In the genomic region with DNA sequence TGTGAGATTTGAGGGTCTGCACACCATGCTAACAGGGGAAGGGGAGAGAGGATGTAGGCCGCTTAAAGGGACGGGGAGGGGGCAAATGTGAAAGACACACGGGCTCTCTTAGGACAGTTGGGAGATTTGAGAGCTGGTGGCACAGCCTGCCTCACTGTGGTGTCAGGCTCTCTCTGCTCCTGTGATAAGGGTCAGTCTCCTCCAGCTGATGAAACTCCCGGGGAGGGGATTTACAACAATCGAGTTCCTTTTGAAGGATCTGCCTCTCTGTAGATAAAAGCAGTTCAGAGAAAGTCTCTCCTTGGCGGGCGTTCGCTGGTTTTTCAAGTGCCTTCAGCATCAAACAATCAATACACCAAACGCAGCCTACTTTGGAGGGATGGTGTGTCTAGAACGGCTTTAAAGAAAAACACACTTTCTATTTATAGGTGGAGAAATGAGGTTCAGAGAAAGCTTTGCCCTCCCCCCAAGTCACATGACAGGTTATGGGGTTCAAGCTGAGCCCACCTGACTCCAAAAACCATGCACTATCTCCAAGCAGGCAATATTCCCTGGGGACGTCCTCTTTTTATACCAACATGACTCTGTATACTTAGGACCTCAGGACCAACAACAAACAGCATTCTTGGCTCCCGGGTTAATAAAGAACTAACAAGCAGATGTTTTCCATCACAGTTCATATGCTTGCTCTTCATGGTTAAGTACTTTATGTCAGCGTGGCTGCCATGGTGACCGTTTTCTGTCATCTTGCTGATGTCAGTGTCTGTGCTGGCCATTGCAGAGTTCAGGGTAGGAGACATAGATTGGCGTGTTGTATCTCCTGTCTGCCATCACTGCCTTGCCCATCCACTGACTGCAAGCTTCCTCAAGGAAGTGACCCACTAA, we compare ENCODE assay signal across 10 mouse cellular contexts. TPM values are rescaled to one million over a fixed set of nuclear protein-coding genes. Genes with fewer than 3 reads are reported as not detected.
A peak's percentile ranks its signal among the peaks of the same experiment; 100 is the strongest.
DNase-seq lines count a peak whose midpoint lies in the region; ATAC-seq and TF ChIP-seq lines count a peak whose summit lies in the region.
"Had no signal": no experiment of that assay in that cellular context is flagged by ENCODE, and none has a peak within 500 bp of the region (broad histone marks: within the 10 kb centered on the region; RNA-seq: fewer than 3 reads in every experiment).

No protein-coding gene starts in this region.

- H3K9ac ChIP-seq in forebrain, postnatal 0 days = no peak overlapping the region
- H3K9ac ChIP-seq in liver, postnatal 0 days (replicated peaks) = no peak overlapping the region
- H3K9ac ChIP-seq in kidney, embryonic 15.5 days = no peak overlapping the region
- no peak overlapping the region for H3K9ac ChIP-seq in hindbrain, embryonic 12.5 days

- ATAC-seq in forebrain, postnatal 0 days = no peak
- no peak for ATAC-seq in liver, postnatal 0 days
- 0 out of 2 replicates have a peak, but pooled peaks have one; percentile 25 for ATAC-seq in kidney, embryonic 15.5 days (replicated peaks; ENCODE audit: low FRiP score)
- ATAC-seq in hindbrain, embryonic 12.5 days (ENCODE audit: low FRiP score) = no peak

- H3K4me3 ChIP-seq in forebrain, embryonic 10.5 days = no peak overlapping the region
- no peak overlapping the region for H3K4me3 ChIP-seq in forebrain, postnatal 0 days (ENCODE audit: low read depth, low read length)
- H3K4me3 ChIP-seq in liver, postnatal 0 days (ENCODE audit: low read depth, low read length) = no peak overlapping the region
- no peak overlapping the region for H3K4me3 ChIP-seq in kidney, embryonic 15.5 days (replicated peaks)
- no peak overlapping the region for H3K4me3 ChIP-seq in hindbrain, embryonic 12.5 days

- peak overlapping the region; percentile 4; the same call in 1 of the 2 replicates for H3K27ac ChIP-seq in forebrain, embryonic 10.5 days
- no peak overlapping the region for H3K27ac ChIP-seq in forebrain, postnatal 0 days (ENCODE audit: low read depth, low read length)
- H3K27ac ChIP-seq in liver, postnatal 0 days (ENCODE audit: low read depth) = no peak overlapping the region
- H3K27ac ChIP-seq in kidney, embryonic 15.5 days = no peak overlapping the region
- H3K27ac ChIP-seq in hindbrain, embryonic 12.5 days = no peak overlapping the region

- 52% methylated on average over 15 of the region's 15 CpGs for WGBS in forebrain, embryonic 10.5 days
- 49% methylated on average over 15 of the region's 15 CpGs for WGBS in forebrain, postnatal 0 days
- 38% methylated on average over 15 of the region's 15 CpGs for WGBS in liver, postnatal 0 days (ENCODE audit: insufficient replicate concordance)
- 32% methylated on average over 15 of the region's 15 CpGs for WGBS in kidney, embryonic 15.5 days
- WGBS in hindbrain, embryonic 12.5 days = 60% methylated on average over 15 of the region's 15 CpGs

- H3K4me2 ChIP-seq in forebrain, postnatal 0 days (ENCODE audit: low read depth) = no peak overlapping the region
- no peak overlapping the region for H3K4me2 ChIP-seq in liver, postnatal 0 days (ENCODE audit: low read depth, low read length)
- no peak overlapping the region for H3K4me2 ChIP-seq in kidney, embryonic 15.5 days
- no peak overlapping the region for H3K4me2 ChIP-seq in hindbrain, embryonic 12.5 days (replicated peaks)

- no peak for TF ChIP-seq EP300 in liver, postnatal 0 days (IDR thresholded peaks at IDR 0.05; ENCODE audit: low read depth)

- H3K9me3 ChIP-seq in forebrain, embryonic 10.5 days = no peaks in the 10 kb centered on the region
- H3K9me3 ChIP-seq in forebrain, postnatal 0 days (ENCODE audit: low read length) = no peaks in the 10 kb centered on the region
- H3K9me3 ChIP-seq in liver, postnatal 0 days (ENCODE audit: low read length) = no peaks in the 10 kb centered on the region
- H3K9me3 ChIP-seq in kidney, embryonic 15.5 days (replicated peaks) = no peaks in the 10 kb centered on the region
- H3K9me3 ChIP-seq in hindbrain, embryonic 12.5 days (replicated peaks) = no peaks in the 10 kb centered on the region

- H3K4me1 ChIP-seq in forebrain, embryonic 10.5 days = peaks cover 17% of the 10 kb centered on the region
- H3K4me1 ChIP-seq in forebrain, postnatal 0 days (ENCODE audit: insufficient read depth) = 0 out of 2 replicates have a peak, but pooled peaks cover 5% of the 10 kb centered on the region
- H3K4me1 ChIP-seq in liver, postnatal 0 days (ENCODE audit: insufficient read depth) = peaks cover under 1% of the 10 kb centered on the region
- H3K4me1 ChIP-seq in kidney, embryonic 15.5 days = peaks cover 20% of the 10 kb centered on the region
- peaks cover 3% of the 10 kb centered on the region for H3K4me1 ChIP-seq in hindbrain, embryonic 12.5 days

- H3K27me3 ChIP-seq in forebrain, embryonic 10.5 days (ENCODE audit: poor library complexity, severe bottlenecking) = no peaks in the 10 kb centered on the region
- H3K27me3 ChIP-seq in forebrain, postnatal 0 days (ENCODE audit: insufficient read depth, low read length) = no peaks in the 10 kb centered on the region
- H3K27me3 ChIP-seq in liver, postnatal 0 days (ENCODE audit: insufficient read depth, low read length) = no peaks in the 10 kb centered on the region
- H3K27me3 ChIP-seq in kidney, embryonic 15.5 days = 0 out of 2 replicates have a peak, but pooled peaks cover 3% of the 10 kb centered on the region
- peaks cover 5% of the 10 kb centered on the region; the same call in 1 of the 2 replicates for H3K27me3 ChIP-seq in hindbrain, embryonic 12.5 days

- no peak for TF ChIP-seq CTCF in forebrain, postnatal 0 days (IDR thresholded peaks at IDR 0.05; ENCODE audit: low read depth)
- TF ChIP-seq CTCF in liver, postnatal 0 days (IDR thresholded peaks at IDR 0.05; ENCODE audit: low read depth) = no peak

- no peak for DNase-seq in forebrain, embryonic 10.5 days (ENCODE audit: extremely low spot score, low spot score)
- no peak for DNase-seq in forebrain, postnatal 0 days
- DNase-seq in liver = peak; percentile 23
- DNase-seq in liver, postnatal 0 days = no peak
- DNase-seq in lung, postnatal 10 days = peak; percentile 58
- no peak for DNase-seq in spleen, postnatal 10 days (ENCODE audit: low spot score in 2 of 2)
- DNase-seq: gastrocnemius, postnatal 10 days had no signal

- H3K36me3 ChIP-seq in forebrain, embryonic 10.5 days (replicated peaks) = no peaks in the 10 kb centered on the region
- no peaks in the 10 kb centered on the region for H3K36me3 ChIP-seq in forebrain, postnatal 0 days (ENCODE audit: insufficient read depth)
- H3K36me3 ChIP-seq in liver, postnatal 0 days (replicated peaks; ENCODE audit: insufficient read depth, low read length) = no peaks in the 10 kb centered on the region
- H3K36me3 ChIP-seq in kidney, embryonic 15.5 days = no peaks in the 10 kb centered on the region
- no peaks in the 10 kb centered on the region for H3K36me3 ChIP-seq in hindbrain, embryonic 12.5 days

RNA-seq across cellular contexts. Expression of gene Lrguk, which starts 5.6 kb away (rescaled TPM):
- 1.2 TPM in 2 replicates for polyA plus RNA-seq in forebrain, embryonic 10.5 days (2016; fragmentation: Nextera tagmentation; extraction: Ambion mirVana)
- total RNA-seq in forebrain, postnatal 0 days (2014; rRNA removed) = 1.8 and 2.8 TPM in 2 replicates
- polyA plus RNA-seq in forebrain, postnatal 0 days (2015; fragmentation: Nextera tagmentation; extraction: Ambion mirVana) = 0.86 and 1.7 TPM in 2 replicates
- polyA plus RNA-seq in liver, postnatal 0 days (2015; fragmentation: Nextera tagmentation; extraction: Ambion mirVana) = 0.04 TPM in 1 of 2 replicates, not detected in the other
- 1.1 and 1.3 TPM in 2 replicates for polyA plus RNA-seq in kidney, embryonic 15.5 days (2015; fragmentation: Nextera tagmentation; extraction: Ambion mirVana)
- 0.96 and 1.4 TPM in 2 replicates for polyA plus RNA-seq in hindbrain, embryonic 12.5 days (2016; fragmentation: Nextera tagmentation; extraction: Ambion mirVana)
- total RNA-seq: monocyte, adult 5-6 weeks had no signal

Comparison
In these comparisons a context has a peak if more than half of its experiments do, and no peak if none do; other contexts are left out.
1. DNase-seq: peak in liver (single experiment) and lung, postnatal 10 days (single experiment); none in forebrain, embryonic 10.5 days (single experiment), forebrain, postnatal 0 days (single experiment), liver, postnatal 0 days (single experiment) and spleen, postnatal 10 days (0 of 2).